Mouse (Mus musculus): ENCODE measurements at regions not wholly inside any gene's neighbourhood (a gene's known extent, or its start where the extent isn't known, plus 50 kb on each side); places are given as distances from the start of the nearest gene placed in this dataset.

DNA sequence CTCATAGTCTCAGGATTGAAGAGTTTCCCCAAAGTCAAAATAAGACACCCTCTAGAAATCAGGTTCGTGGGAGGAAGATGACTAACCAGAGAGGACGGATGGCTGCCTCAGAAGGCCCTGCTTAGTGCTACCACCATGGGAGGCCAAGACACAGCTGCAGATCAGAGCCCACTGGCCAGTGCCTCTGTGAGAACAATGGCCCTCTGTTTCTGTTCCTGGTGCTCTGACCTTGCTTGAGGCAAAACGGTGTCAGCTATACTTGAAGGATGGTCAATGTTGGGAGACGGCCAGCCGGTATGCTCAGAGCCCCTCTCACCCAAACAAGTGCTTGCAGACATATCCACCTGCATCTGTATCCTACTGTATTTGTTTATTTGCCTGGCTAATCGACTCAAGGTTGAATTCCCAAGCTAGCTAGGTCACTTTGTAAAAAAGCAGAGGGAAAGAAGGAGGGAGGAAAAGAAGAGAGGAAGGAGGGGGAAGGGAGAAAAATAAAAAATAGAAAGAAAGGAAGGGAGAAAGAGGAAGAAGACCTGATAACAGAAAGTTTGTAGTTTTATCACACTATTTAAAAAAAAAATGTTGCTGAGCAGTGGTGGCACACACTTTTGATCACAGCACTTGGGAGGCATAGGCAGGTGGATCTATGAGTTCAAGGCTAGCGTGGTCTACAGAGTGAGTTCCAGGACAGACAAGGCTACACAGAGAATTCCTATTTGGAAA lies 112.7 kb downstream of the Fam204a start:
- H3K9ac ChIP-seq = no peak overlapping the region
- no peak overlapping the region for H3K4me3 ChIP-seq
- WGBS = 31% methylated on average over 7 of the region's 7 CpGs
- no peaks in the 10 kb centered on the region for H3K36me3 ChIP-seq
- H3K4me1 ChIP-seq = no peaks in the 10 kb centered on the region
- no peak overlapping the region for H3K4me2 ChIP-seq (replicated peaks)
- H3K27me3 ChIP-seq (replicated peaks) = no peaks in the 10 kb centered on the region
- H3K9me3 ChIP-seq = no peaks in the 10 kb centered on the region
- 0 out of 2 replicates have a peak, but pooled peaks have one; percentile 44 for ATAC-seq (ENCODE audit: low FRiP score, low read depth)
- H3K27ac ChIP-seq = no peak overlapping the region

DNA sequence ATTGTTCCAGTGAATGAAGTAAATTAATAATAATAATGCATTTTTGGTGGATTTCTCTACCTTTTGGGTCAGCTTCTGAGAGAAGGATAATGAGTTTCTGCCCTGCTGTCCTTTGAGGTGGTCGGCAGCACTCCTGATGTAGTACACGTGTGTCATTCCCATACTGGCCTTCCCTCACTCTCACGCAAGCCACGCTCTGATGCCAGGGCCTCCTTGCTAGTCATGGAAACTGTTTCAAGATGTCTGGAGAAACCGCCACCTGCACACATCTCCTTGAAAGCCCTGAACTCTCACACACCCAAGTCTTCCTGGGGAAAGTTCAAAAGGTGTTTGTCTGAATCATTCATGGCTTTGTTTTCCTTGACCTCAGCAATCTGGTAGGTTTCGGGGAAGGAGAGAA lies 116.2 kb downstream of the Fam204a start:
- H3K4me1 ChIP-seq = no peaks in the 10 kb centered on the region
- no peaks in the 10 kb centered on the region for H3K36me3 ChIP-seq
- no peak for ATAC-seq (ENCODE audit: low FRiP score, low read depth)
- no peaks in the 10 kb centered on the region for H3K27me3 ChIP-seq (replicated peaks)
- WGBS = 82% methylated on average over 6 of the region's 6 CpGs
- H3K9ac ChIP-seq = no peak overlapping the region
- no peak overlapping the region for H3K27ac ChIP-seq
- no peak overlapping the region for H3K4me3 ChIP-seq
- H3K4me2 ChIP-seq (replicated peaks) = no peak overlapping the region
- H3K9me3 ChIP-seq = no peaks in the 10 kb centered on the region

DNA sequence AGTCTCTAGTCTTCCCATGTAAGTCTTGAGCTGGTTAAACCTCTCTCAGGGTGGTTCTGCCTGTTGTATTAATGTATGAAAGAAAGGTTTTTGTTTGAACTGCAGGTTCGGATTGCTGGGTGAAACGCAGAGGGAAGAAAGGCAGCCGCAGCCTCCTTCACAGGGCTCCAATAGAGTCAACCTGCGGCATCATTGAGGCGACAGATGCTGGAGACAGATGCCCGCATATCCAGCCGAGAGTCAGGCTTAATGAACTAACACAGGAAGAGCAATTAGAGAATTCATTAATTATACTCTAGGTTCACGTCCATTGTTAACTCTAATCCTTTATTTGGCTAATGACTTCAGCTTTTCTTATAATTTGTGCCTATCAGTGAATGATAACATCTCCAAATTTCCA lies 117.0 kb downstream of the Fam204a start:
- H3K27ac ChIP-seq = no peak overlapping the region
- no peaks in the 10 kb centered on the region for H3K36me3 ChIP-seq
- H3K4me3 ChIP-seq = no peak overlapping the region
- no peak for ATAC-seq (ENCODE audit: low FRiP score, low read depth)
- no peaks in the 10 kb centered on the region for H3K9me3 ChIP-seq
- H3K27me3 ChIP-seq (replicated peaks) = no peaks in the 10 kb centered on the region
- H3K4me2 ChIP-seq (replicated peaks) = no peak overlapping the region
- WGBS = 73% methylated on average over 8 of the region's 8 CpGs
- no peak overlapping the region for H3K9ac ChIP-seq
- no peaks in the 10 kb centered on the region for H3K4me1 ChIP-seq

DNA sequence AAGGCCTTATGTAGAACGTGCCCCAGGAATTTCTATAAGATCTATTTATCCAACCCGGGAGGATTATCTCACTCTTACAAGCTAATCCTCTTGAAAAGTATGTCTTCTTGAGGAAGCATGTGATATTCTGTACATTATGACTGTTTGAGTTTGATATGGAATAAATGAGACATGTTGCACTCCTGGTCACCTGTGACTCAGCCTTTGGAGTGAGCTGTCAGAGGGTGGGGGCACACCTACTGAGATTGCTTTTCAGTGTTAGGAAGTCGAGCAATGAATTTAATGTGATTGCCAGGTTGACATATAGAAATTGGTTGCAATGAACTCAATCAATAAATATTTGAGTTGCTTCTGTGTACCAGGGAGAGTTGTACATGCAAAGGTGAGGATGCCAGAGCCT lies 128.6 kb downstream of the Fam204a start:
- Histone ChIP-seq H3K9ac (no peak overlapping the region), H3K27me3 (replicated peaks) (no peaks in the 10 kb centered on the region), H3K4me1 (no peaks in the 10 kb centered on the region), H3K4me3 (no peak overlapping the region), H3K4me2 (replicated peaks) (no peak overlapping the region), H3K27ac (no peak overlapping the region), H3K9me3 (no peaks in the 10 kb centered on the region), H3K36me3 (no peaks in the 10 kb centered on the region)
- 87% methylated on average over 3 of the region's 3 CpGs for WGBS
- no peak for ATAC-seq (ENCODE audit: low FRiP score, low read depth)

DNA sequence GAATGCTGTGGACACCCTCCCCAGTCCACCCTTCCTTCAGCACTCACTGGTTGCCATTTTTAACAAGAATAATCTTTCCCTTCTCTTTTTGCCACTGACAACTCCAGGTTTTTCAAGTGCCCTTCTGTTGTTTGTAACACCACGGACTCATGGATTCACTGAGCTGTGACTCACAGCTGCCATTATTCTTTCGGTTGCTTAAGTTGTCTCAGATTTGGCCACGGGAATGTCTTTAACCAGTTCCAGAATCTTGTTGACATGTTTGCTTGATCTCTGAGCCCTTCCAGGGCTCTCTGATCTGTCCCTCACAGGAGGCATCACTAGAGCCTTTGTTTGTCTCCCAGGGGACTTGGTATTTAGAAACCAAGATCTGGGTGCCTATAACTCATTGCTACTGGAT lies 131.5 kb upstream of the Rab11fip2 start:
- ATAC-seq (ENCODE audit: low FRiP score, low read depth) = no peak
- H3K27me3 ChIP-seq (replicated peaks) = no peaks in the 10 kb centered on the region
- no peak overlapping the region for H3K4me2 ChIP-seq (replicated peaks)
- H3K4me1 ChIP-seq = no peaks in the 10 kb centered on the region
- no peak overlapping the region for H3K4me3 ChIP-seq
- no peaks in the 10 kb centered on the region for H3K36me3 ChIP-seq
- H3K27ac ChIP-seq = no peak overlapping the region
- 64% methylated on average over 3 of the region's 3 CpGs for WGBS
- H3K9ac ChIP-seq = no peak overlapping the region
- H3K9me3 ChIP-seq = no peaks in the 10 kb centered on the region

DNA sequence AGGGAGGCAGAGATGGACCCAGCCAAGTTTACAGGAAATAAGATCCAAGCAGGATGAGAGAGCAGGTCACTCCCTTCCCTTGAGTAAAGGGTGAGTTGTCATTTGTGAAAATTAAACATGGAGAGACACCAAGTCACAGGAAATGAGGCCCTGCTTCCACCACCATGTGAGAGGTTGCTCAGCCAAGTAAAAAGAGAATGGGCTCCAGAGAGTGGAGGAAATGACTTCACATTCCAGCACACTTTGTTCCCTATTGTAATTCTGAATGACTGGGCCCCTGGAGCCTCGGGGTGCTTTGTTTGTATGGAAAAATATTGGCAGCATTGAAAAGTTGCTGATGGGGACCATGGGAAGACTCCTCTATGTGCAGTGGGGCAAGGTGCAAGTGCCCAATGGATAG lies 129.9 kb upstream of the Rab11fip2 start:
- Histone ChIP-seq H3K9ac (no peak overlapping the region), H3K9me3 (no peaks in the 10 kb centered on the region), H3K27ac (no peak overlapping the region), H3K27me3 (replicated peaks) (no peaks in the 10 kb centered on the region), H3K4me2 (replicated peaks) (no peak overlapping the region), H3K36me3 (no peaks in the 10 kb centered on the region), H3K4me3 (no peak overlapping the region), H3K4me1 (no peaks in the 10 kb centered on the region)
- WGBS = 7% methylated on average over 1 of the region's 1 CpGs
- no peak for ATAC-seq (ENCODE audit: low FRiP score, low read depth)

DNA sequence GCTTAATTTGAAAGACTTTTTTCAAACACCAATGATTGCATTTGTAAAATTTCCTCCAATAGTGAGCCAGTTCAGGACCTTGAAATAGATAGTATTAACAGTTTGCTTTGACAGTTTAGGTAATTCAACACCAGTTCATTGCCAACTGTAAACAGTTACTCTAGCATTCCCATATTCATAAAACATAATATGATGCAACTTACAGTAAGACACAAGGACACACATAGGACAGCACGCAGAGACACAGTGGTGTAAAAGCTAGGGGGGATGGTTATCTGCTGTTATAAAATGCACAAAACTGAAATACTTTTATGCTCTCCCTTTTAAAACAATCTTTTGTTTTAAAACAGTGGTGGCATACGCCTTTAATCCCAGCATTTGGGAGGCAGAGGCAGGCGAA lies 122.7 kb upstream of the Rab11fip2 start:
- Histone ChIP-seq H3K27ac (no peak overlapping the region), H3K9ac (no peak overlapping the region), H3K36me3 (no peaks in the 10 kb centered on the region), H3K4me3 (no peak overlapping the region), H3K4me2 (replicated peaks) (no peak overlapping the region), H3K4me1 (no peaks in the 10 kb centered on the region), H3K27me3 (replicated peaks) (no peaks in the 10 kb centered on the region), H3K9me3 (no peaks in the 10 kb centered on the region)
- no peak for ATAC-seq (ENCODE audit: low FRiP score, low read depth)
- 92% methylated on average over 3 of the region's 3 CpGs for WGBS

DNA sequence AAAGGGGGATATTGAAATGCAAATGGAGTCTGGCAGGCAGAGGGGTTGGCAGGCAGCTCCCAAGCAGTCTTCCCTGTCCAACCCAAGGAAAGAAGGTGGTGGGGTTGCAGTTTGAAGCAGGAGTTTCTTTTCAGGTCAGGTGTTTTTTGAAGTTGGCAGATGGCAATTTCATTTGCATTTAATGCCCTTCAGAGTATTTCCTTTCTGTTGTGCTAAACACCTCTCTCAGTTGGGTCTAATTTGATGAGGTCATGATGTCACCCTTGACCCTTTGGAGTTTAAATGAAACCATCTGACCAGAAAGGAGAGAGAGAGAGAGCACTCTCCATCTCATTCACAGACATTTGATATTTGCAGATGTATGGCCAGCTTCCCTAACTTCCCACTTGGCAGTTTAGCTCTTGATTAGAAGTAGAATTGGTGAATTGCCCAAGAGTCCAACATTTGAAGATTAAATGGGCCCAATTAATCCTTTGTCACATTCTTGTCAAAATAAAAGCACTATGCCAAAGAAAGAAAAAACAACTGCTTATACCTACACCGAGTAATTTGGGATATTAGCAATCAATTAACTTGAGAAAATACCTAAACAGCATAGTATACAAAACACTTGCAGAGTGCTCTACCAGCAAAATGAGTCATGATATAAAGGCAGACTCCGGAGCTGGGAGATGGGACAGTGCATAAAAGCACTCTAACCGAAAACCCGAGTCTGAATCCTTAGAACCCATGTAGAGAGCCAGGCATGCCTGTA lies 111.8 kb upstream of the Rab11fip2 start:
- no peak overlapping the region for H3K27ac ChIP-seq
- no peak overlapping the region for H3K4me3 ChIP-seq
- no peak overlapping the region for H3K4me2 ChIP-seq (replicated peaks)
- H3K4me1 ChIP-seq = 0 out of 2 replicates have a peak, but pooled peaks cover 2% of the 10 kb centered on the region
- H3K27me3 ChIP-seq (replicated peaks) = no peaks in the 10 kb centered on the region
- ATAC-seq (ENCODE audit: low FRiP score, low read depth) = no peak
- 75% methylated on average over 4 of the region's 4 CpGs for WGBS
- H3K36me3 ChIP-seq = no peaks in the 10 kb centered on the region
- H3K9ac ChIP-seq = no peak overlapping the region
- H3K9me3 ChIP-seq = no peaks in the 10 kb centered on the region

DNA sequence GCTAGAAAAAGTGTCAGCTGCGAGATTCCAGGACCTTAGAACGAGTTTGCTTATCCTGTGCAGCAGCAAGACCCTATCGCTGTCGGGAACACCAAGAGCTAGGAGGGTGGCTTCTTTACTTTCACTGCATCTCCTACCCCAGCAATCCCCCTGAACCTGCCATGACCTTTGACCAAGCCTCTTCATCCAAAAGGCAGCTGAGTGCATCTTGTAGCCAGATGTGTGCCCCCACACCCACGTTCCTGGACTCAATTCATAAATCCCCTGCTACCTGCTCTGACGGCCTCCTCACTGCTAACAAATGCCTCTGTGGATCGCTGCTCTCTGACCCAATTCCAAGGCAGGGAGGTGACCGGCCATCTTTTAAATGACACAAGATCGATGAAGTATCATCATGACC lies 107.7 kb upstream of the Rab11fip2 start:
- Histone ChIP-seq H3K36me3 (no peaks in the 10 kb centered on the region), H3K4me1 (0 out of 2 replicates have a peak, but pooled peaks cover 2% of the 10 kb centered on the region), H3K4me2 (replicated peaks) (no peak overlapping the region), H3K4me3 (no peak overlapping the region), H3K9me3 (no peaks in the 10 kb centered on the region), H3K9ac (no peak overlapping the region), H3K27ac (no peak overlapping the region), H3K27me3 (replicated peaks) (no peaks in the 10 kb centered on the region)
- ATAC-seq (ENCODE audit: low FRiP score, low read depth) = no peak
- WGBS = 69% methylated on average over 9 of the region's 9 CpGs

DNA sequence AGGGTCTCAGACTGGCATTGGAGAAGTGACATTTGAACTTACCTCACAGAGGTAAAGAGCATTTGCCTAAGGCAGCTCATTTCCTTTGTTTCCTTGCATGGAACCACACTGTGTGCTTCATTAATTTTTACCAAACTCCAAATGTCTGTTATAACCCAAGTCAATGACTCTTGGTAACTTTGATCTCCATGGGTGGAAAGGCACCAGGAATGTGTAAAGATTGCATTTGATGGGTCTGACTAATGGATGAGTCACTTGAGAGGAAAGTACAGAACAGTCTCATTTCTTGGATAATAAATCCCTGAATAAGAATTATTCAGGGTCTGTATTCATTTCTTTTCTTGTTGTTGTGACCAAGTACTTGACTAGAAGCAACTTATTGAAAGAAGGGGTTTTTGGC lies 97.3 kb upstream of the Rab11fip2 start:
- no peaks in the 10 kb centered on the region for H3K4me1 ChIP-seq

DNA sequence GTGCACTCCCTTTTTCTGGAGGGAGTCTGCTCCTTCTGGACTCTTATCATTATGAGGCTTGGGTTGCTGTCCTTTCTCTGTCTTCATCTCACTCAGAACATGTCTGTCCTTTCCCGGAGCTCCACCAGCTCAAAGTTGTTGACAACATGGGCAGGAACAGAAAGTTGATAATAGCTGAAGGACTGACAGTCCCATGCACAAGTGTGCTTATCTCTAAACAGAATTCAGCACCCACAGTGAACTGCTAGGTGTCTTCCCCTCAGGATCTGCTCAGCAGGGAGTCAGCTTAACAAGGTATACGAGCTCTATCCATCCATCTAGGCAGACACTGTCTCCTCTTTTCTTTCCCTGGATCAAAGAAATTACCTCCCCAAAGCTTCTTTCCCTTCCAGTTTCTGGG lies 89.2 kb upstream of the Rab11fip2 start:
- no peak for ATAC-seq (ENCODE audit: low FRiP score, low read depth)
- Histone ChIP-seq H3K9ac (no peak overlapping the region), H3K9me3 (no peaks in the 10 kb centered on the region), H3K27ac (no peak overlapping the region), H3K4me1 (peaks cover 4% of the 10 kb centered on the region; the same call in 1 of the 2 replicates), H3K36me3 (no peaks in the 10 kb centered on the region), H3K27me3 (replicated peaks) (no peaks in the 10 kb centered on the region), H3K4me2 (replicated peaks) (no peak overlapping the region), H3K4me3 (no peak overlapping the region)
- 80% methylated on average over 2 of the region's 2 CpGs for WGBS

More for the DNA sequence above, 97.3 kb upstream of the Rab11fip2 start:
- Histone ChIP-seq H3K4me3 (no peak overlapping the region), H3K9me3 (no peaks in the 10 kb centered on the region), H3K27me3 (replicated peaks) (no peaks in the 10 kb centered on the region), H3K9ac (no peak overlapping the region), H3K4me2 (replicated peaks) (no peak overlapping the region), H3K27ac (no peak overlapping the region), H3K36me3 (no peaks in the 10 kb centered on the region)
- no peak for ATAC-seq (ENCODE audit: low FRiP score, low read depth)

DNA sequence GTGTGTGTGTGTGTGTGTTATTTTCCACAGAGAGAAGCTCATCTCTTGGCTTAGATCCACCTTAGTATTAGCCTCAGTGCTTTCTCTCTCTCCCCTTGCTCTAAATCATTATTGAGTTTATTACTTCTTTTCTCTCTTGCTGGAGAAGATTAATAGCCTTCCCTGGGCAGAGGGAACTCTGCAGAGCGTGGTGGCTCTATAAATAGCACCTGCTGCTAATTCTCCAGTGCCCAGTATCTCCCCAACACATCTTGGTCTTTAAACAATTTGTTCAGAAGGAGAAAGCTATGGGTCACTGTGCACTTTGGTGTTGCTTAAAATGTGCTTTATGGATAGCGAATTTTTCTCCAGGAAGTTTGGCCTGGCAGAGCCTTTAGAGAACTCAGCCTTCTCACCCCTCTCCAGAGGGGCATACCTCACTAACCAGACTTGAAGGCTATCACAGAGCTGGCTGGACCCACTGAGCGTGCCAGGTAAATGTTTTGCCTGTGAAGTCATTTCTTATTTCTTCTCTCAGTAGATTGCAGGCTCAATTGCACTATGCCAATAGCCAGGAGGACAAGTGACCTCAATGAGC lies 86.8 kb upstream of the Rab11fip2 start:
- WGBS = 49% methylated on average over 3 of the region's 3 CpGs
- no peak for ATAC-seq (ENCODE audit: low FRiP score, low read depth)
- Histone ChIP-seq H3K4me1 (peaks cover 4% of the 10 kb centered on the region; the same call in 1 of the 2 replicates), H3K4me3 (no peak overlapping the region), H3K27ac (no peak overlapping the region), H3K36me3 (no peaks in the 10 kb centered on the region), H3K9ac (no peak overlapping the region), H3K27me3 (replicated peaks) (no peaks in the 10 kb centered on the region), H3K9me3 (no peaks in the 10 kb centered on the region), H3K4me2 (replicated peaks) (no peak overlapping the region)

Data from neural tube, embryonic 12.5 days (tissue).